Comparison of ENCODE assay signal across 8 mouse cellular contexts in genomic region chr6:138141111-138141592, GRCm38 (mm10). TPM values are rescaled to one million over a fixed set of nuclear protein-coding genes. Genes with fewer than 3 reads are reported as not detected.
DNase-seq lines count a peak whose midpoint lies in the region; ATAC-seq and TF ChIP-seq lines count a peak whose summit lies in the region.

No protein-coding gene starts in this region.

- H3K4me2 ChIP-seq in embryonic facial prominence, embryonic 13.5 days = peak overlapping the region; percentile 69
- peak overlapping the region; percentile 88 for H3K4me2 ChIP-seq in heart, embryonic 12.5 days
- peak overlapping the region; percentile 56 for H3K4me2 ChIP-seq in kidney, embryonic 14.5 days (replicated peaks; ENCODE audit: low read depth, low read length)
- peak overlapping the region; percentile 77 for H3K4me2 ChIP-seq in lung, postnatal 0 days (replicated peaks; ENCODE audit: low read depth, low read length)

- H3K36me3 ChIP-seq in embryonic facial prominence, embryonic 13.5 days = no peaks in the 10 kb centered on the region
- H3K36me3 ChIP-seq in heart, embryonic 12.5 days = no peaks in the 10 kb centered on the region
- H3K36me3 ChIP-seq in kidney, embryonic 14.5 days (ENCODE audit: control insufficient read depth, insufficient read depth, low read length) = no peaks in the 10 kb centered on the region
- H3K36me3 ChIP-seq in lung, postnatal 0 days (ENCODE audit: insufficient read depth, low read length) = no peaks in the 10 kb centered on the region

- DNase-seq in NIH3T3 (ENCODE audit: low read depth) = peak; percentile 92
- DNase-seq in lung, postnatal 0 days (ENCODE audit: low spot score) = peak; percentile 90
- peak; percentile 81 for DNase-seq in skeletal muscle tissue, adult 2 months (ENCODE audit: low read depth, low spot score)
- no peak for DNase-seq in B cell, adult 2 months
- DNase-seq in layer of hippocampus, adult 9-11 months = no peak

- 0 out of 2 replicates have a peak overlapping the region, but pooled peaks have one; percentile 67 for H3K9ac ChIP-seq in embryonic facial prominence, embryonic 13.5 days
- H3K9ac ChIP-seq in heart, embryonic 12.5 days = peak overlapping the region; percentile 5; the same call in 1 of the 2 replicates
- peak overlapping the region; percentile 50; the same call in 1 of the 2 replicates for H3K9ac ChIP-seq in kidney, embryonic 14.5 days (ENCODE audit: low read depth, low read length)
- H3K9ac ChIP-seq in lung, postnatal 0 days (replicated peaks; ENCODE audit: low read depth) = peak overlapping the region; percentile 62

- H3K27me3 ChIP-seq in embryonic facial prominence, embryonic 13.5 days = no peaks in the 10 kb centered on the region
- no peaks in the 10 kb centered on the region for H3K27me3 ChIP-seq in heart, embryonic 12.5 days (replicated peaks)
- no peaks in the 10 kb centered on the region for H3K27me3 ChIP-seq in kidney, embryonic 14.5 days (ENCODE audit: control insufficient read depth, insufficient read depth, low read length)
- H3K27me3 ChIP-seq in lung, postnatal 0 days (replicated peaks; ENCODE audit: insufficient read depth, low read length) = no peaks in the 10 kb centered on the region

- peaks cover 34% of the 10 kb centered on the region for H3K4me1 ChIP-seq in embryonic facial prominence, embryonic 13.5 days
- H3K4me1 ChIP-seq in heart, embryonic 12.5 days (replicated peaks) = peaks cover 20% of the 10 kb centered on the region
- H3K4me1 ChIP-seq in kidney, embryonic 14.5 days (ENCODE audit: control insufficient read depth, insufficient read depth, low read length) = peaks cover 18% of the 10 kb centered on the region; the same call in 1 of the 2 replicates
- peaks cover 16% of the 10 kb centered on the region; the same call in 1 of the 2 replicates for H3K4me1 ChIP-seq in lung, postnatal 0 days (ENCODE audit: insufficient read depth, low read depth, low read length)

- peak overlapping the region; percentile 46 for H3K4me3 ChIP-seq in embryonic facial prominence, embryonic 13.5 days
- H3K4me3 ChIP-seq in heart, embryonic 12.5 days = peak overlapping the region; percentile 65
- peak overlapping the region; percentile 47 for H3K4me3 ChIP-seq in kidney, embryonic 14.5 days (ENCODE audit: low read length)
- H3K4me3 ChIP-seq in lung, postnatal 0 days (ENCODE audit: low read depth, low read length) = peak overlapping the region; percentile 58

- no peak for TF ChIP-seq CTCF in lung, postnatal 0 days (IDR thresholded peaks at IDR 0.05)

- H3K27ac ChIP-seq in embryonic facial prominence, embryonic 13.5 days = peak overlapping the region; percentile 57
- H3K27ac ChIP-seq in heart, embryonic 12.5 days (ENCODE audit: poor library complexity, severe bottlenecking) = peak overlapping the region; percentile 63
- peak overlapping the region; percentile 69 for H3K27ac ChIP-seq in kidney, embryonic 14.5 days (ENCODE audit: low read depth, low read length)
- H3K27ac ChIP-seq in lung, postnatal 0 days (ENCODE audit: low read length) = peak overlapping the region; percentile 92

- H3K9me3 ChIP-seq in embryonic facial prominence, embryonic 13.5 days = no peaks in the 10 kb centered on the region
- no peaks in the 10 kb centered on the region for H3K9me3 ChIP-seq in heart, embryonic 12.5 days (replicated peaks)
- H3K9me3 ChIP-seq in kidney, embryonic 14.5 days (ENCODE audit: control insufficient read depth, low read length) = no peaks in the 10 kb centered on the region
- no peaks in the 10 kb centered on the region for H3K9me3 ChIP-seq in lung, postnatal 0 days (ENCODE audit: low read length)

- WGBS in embryonic facial prominence, embryonic 13.5 days = 56% methylated on average over 4 of the region's 4 CpGs
- 59% methylated on average over 4 of the region's 4 CpGs for WGBS in heart, embryonic 12.5 days
- 29% methylated on average over 4 of the region's 4 CpGs for WGBS in kidney, embryonic 14.5 days
- WGBS in lung, postnatal 0 days = 23% methylated on average over 4 of the region's 4 CpGs

- TF ChIP-seq EP300 in lung, postnatal 0 days (IDR thresholded peaks at IDR 0.05) = peak; percentile 86

- no peak for ATAC-seq in embryonic facial prominence, embryonic 13.5 days (ENCODE audit: insufficient number of reproducible peaks, insufficient read depth, low FRiP score, low TSS enrichment, low read depth)
- 0 out of 2 replicates have a peak, but pooled peaks have one; percentile 60 for ATAC-seq in heart, embryonic 12.5 days (ENCODE audit: insufficient number of reproducible peaks, low FRiP score)
- peak; percentile 86 for ATAC-seq in kidney, embryonic 14.5 days (ENCODE audit: low FRiP score, low TSS enrichment)
- ATAC-seq in lung, postnatal 0 days = peak; percentile 77

RNA-seq across cellular contexts. Expression of gene Mgst1, which starts 1.0 kb away (rescaled TPM):
- 87.0 and 115 TPM in 2 replicates for polyA plus RNA-seq in embryonic facial prominence, embryonic 13.5 days (2015; fragmentation: Nextera tagmentation; extraction: Ambion mirVana)
- 90.4 and 97.4 TPM in 2 replicates for polyA plus RNA-seq in heart, embryonic 12.5 days (2016; fragmentation: Nextera tagmentation; extraction: Ambion mirVana)
- 238 and 306 TPM in 2 replicates for polyA plus RNA-seq in kidney, embryonic 14.5 days (2014; fragmentation: Nextera tagmentation; extraction: Ambion mirVana)
- polyA plus RNA-seq in lung, postnatal 0 days (2015; fragmentation: Nextera tagmentation; extraction: Ambion mirVana) = 1,075 and 1,107 TPM in 2 replicates

Comparison
In these comparisons a context has a peak if more than half of its experiments do, and no peak if none do; other contexts are left out.
1. DNase-seq: peak in NIH3T3 (single experiment), lung, postnatal 0 days (single experiment) and skeletal muscle tissue, adult 2 months (single experiment); none in B cell, adult 2 months (0 of 2) and layer of hippocampus, adult 9-11 months (single experiment).
2. H3K9ac ChIP-seq: peak in every context shown above with its lines; median percentile 67 in embryonic facial prominence, embryonic 13.5 days; 62 in lung, postnatal 0 days; 50 in kidney, embryonic 14.5 days; 5 in heart, embryonic 12.5 days.
3. Peak in every context shown above with its lines, with median percentiles within 50 percentile points of each other: H3K27ac ChIP-seq, H3K4me2 ChIP-seq and H3K4me3 ChIP-seq.